In the genomic region with DNA sequence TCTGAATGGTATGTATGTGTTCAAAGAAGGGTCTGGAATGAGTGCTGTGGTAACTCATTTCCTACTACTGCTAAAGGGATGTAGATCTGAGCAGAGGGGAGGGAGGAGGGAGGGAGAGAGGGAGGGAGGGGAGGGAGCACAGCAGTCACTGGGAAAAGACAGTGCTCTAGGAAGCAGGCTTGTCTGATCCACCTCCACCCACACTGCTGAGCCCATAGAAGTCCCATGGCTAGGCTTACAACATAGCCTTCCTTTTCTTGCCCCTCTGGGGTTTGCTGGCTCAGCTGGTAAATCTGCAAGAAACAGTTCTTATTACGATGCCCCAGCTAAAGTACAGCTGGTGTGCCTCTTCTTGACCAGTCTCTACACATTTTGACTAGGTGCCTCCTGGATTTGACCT, we compare ENCODE assay signal across 20 mouse cellular contexts. TPM values are rescaled to one million over a fixed set of nuclear protein-coding genes. Genes with fewer than 3 reads are reported as not detected.
DNase-seq lines count a peak whose midpoint lies in the region; ATAC-seq and TF ChIP-seq lines count a peak whose summit lies in the region.
"Had no signal": no experiment of that assay in that cellular context is flagged by ENCODE, and none has a peak within 500 bp of the region (broad histone marks: within the 10 kb centered on the region; RNA-seq: fewer than 3 reads in every experiment).

No protein-coding gene starts in this region.

- no peaks in the 10 kb centered on the region for H3K9me3 ChIP-seq in embryonic facial prominence, embryonic 14.5 days (ENCODE audit: control insufficient read depth, low read length)
- H3K9me3 ChIP-seq in embryonic facial prominence, embryonic 10.5 days: no peaks in the 10 kb centered on the region
- no peaks in the 10 kb centered on the region for H3K9me3 ChIP-seq in neural tube, embryonic 14.5 days (ENCODE audit: control insufficient read depth, low read length)
- H3K9me3 ChIP-seq: forebrain, embryonic 12.5 days; lung, embryonic 15.5 days had no signal

- no peaks in the 10 kb centered on the region for H3K27me3 ChIP-seq in embryonic facial prominence, embryonic 14.5 days (replicated peaks; ENCODE audit: control insufficient read depth, insufficient read depth, low read length)
- H3K27me3 ChIP-seq in embryonic facial prominence, embryonic 10.5 days (replicated peaks; ENCODE audit: low read depth, poor library complexity, severe bottlenecking): no peaks in the 10 kb centered on the region
- H3K27me3 ChIP-seq in neural tube, embryonic 14.5 days (ENCODE audit: control insufficient read depth, insufficient read depth, low read length): no peaks in the 10 kb centered on the region
- H3K27me3 ChIP-seq: forebrain, embryonic 12.5 days; lung, embryonic 15.5 days had no signal

- TF ChIP-seq CTCF in layer of hippocampus, adult 2 months (conservative IDR thresholded peaks at IDR 0.05): no peak

- H3K4me2 ChIP-seq in embryonic facial prominence, embryonic 14.5 days (ENCODE audit: low read depth, low read length): no peak overlapping the region
- no peak overlapping the region for H3K4me2 ChIP-seq in neural tube, embryonic 14.5 days (ENCODE audit: low read depth, low read length)
- H3K4me2 ChIP-seq: forebrain, embryonic 12.5 days; lung, embryonic 15.5 days had no signal

- peaks cover 56% of the 10 kb centered on the region for H3K36me3 ChIP-seq in embryonic facial prominence, embryonic 14.5 days (ENCODE audit: control insufficient read depth, insufficient read depth, low read length)
- H3K36me3 ChIP-seq in embryonic facial prominence, embryonic 10.5 days (replicated peaks): peaks cover 60% of the 10 kb centered on the region
- H3K36me3 ChIP-seq in neural tube, embryonic 14.5 days (ENCODE audit: control insufficient read depth, insufficient read depth, low read length): peaks cover 5% of the 10 kb centered on the region; the same call in 1 of the 2 replicates

- H3K4me3 ChIP-seq in embryonic facial prominence, embryonic 14.5 days (ENCODE audit: low read depth, low read length): no peak overlapping the region
- no peak overlapping the region for H3K4me3 ChIP-seq in embryonic facial prominence, embryonic 10.5 days
- H3K4me3 ChIP-seq in layer of hippocampus, adult 2 months: no peak overlapping the region
- H3K4me3 ChIP-seq in neural tube, embryonic 14.5 days (ENCODE audit: low read depth, low read length): no peak overlapping the region
- H3K4me3 ChIP-seq: forebrain, embryonic 12.5 days; gastrocnemius, adult 2 months; lung, embryonic 15.5 days had no signal

- H3K9ac ChIP-seq in embryonic facial prominence, embryonic 14.5 days (ENCODE audit: low read depth, low read length): no peak overlapping the region
- no peak overlapping the region for H3K9ac ChIP-seq in neural tube, embryonic 14.5 days (replicated peaks; ENCODE audit: low read depth, low read length)
- H3K9ac ChIP-seq: forebrain, embryonic 12.5 days; liver, embryonic 14.5 days; lung, embryonic 15.5 days had no signal

- ATAC-seq in embryonic facial prominence, embryonic 14.5 days (ENCODE audit: low read depth): peak; percentile 66; the same call in 1 of the 2 replicates
- ATAC-seq in neural tube, embryonic 14.5 days (ENCODE audit: low read depth): peak; percentile 67; the same call in 1 of the 2 replicates

- no peak overlapping the region for H3K27ac ChIP-seq in embryonic facial prominence, embryonic 14.5 days (replicated peaks; ENCODE audit: low read depth, low read length)
- no peak overlapping the region for H3K27ac ChIP-seq in embryonic facial prominence, embryonic 10.5 days (replicated peaks)
- H3K27ac ChIP-seq in layer of hippocampus, adult 2 months: peak overlapping the region; percentile 89; the same call in 1 of the 2 replicates
- no peak overlapping the region for H3K27ac ChIP-seq in neural tube, embryonic 14.5 days (ENCODE audit: low read depth, low read length)
- H3K27ac ChIP-seq: forebrain, embryonic 12.5 days; gastrocnemius, adult 2 months; liver, embryonic 14.5 days; lung, embryonic 15.5 days had no signal

- no peaks in the 10 kb centered on the region for H3K4me1 ChIP-seq in embryonic facial prominence, embryonic 14.5 days (ENCODE audit: control insufficient read depth, insufficient read depth, low read length)
- H3K4me1 ChIP-seq in embryonic facial prominence, embryonic 10.5 days: peaks cover 5% of the 10 kb centered on the region; the same call in 1 of the 2 replicates
- no peaks in the 10 kb centered on the region for H3K4me1 ChIP-seq in neural tube, embryonic 14.5 days (ENCODE audit: control insufficient read depth, insufficient read depth, low read length)

- WGBS in embryonic facial prominence, embryonic 14.5 days: 73% methylated on average over 1 of the region's 1 CpGs
- WGBS in embryonic facial prominence, embryonic 10.5 days: 76% methylated on average over 1 of the region's 1 CpGs
- WGBS in neural tube, embryonic 14.5 days: 38% methylated on average over 1 of the region's 1 CpGs

- intact Hi-C loops in gastrocnemius, postnatal 36 days (cut with DNase I): no loop called here

- DNase-seq in embryonic facial prominence, embryonic 14.5 days (ENCODE audit: low spot score): no peak
- DNase-seq in embryonic facial prominence, embryonic 10.5 days (ENCODE audit: low spot score): no peak
- no peak for DNase-seq in layer of hippocampus, adult 2 months (ENCODE audit: low spot score in 2 of 2)
- no peak for DNase-seq in layer of hippocampus, postnatal 25 days (ENCODE audit: extremely low spot score in 1 of 2, low spot score in 1 of 2)
- no peak for DNase-seq in neural tube, embryonic 10.5 days (ENCODE audit: extremely low spot score, low spot score)
- DNase-seq in right cerebral cortex, adult 18-20 months: no peak
- no peak for DNase-seq in gastrocnemius, postnatal 36 days
- DNase-seq: adrenal gland, adult 8-10 months; cerebellum, adult 18-20 months; cerebellum, postnatal 25 days; gastrocnemius, adult 2 months; heart, postnatal 36 days; kidney, adult 11 months; lung, postnatal 4 days; retina, postnatal 1 day; right cerebral cortex, postnatal 4 days had no signal

RNA-seq across cellular contexts. Expression of gene Ywhah, which starts 30.7 kb away (rescaled TPM):
- polyA plus RNA-seq in embryonic facial prominence, embryonic 14.5 days (2014; fragmentation: Nextera tagmentation; extraction: Ambion mirVana): 395 and 410 TPM in 2 replicates
- 421 and 423 TPM in 2 replicates for polyA plus RNA-seq in embryonic facial prominence, embryonic 10.5 days (2016; fragmentation: Nextera tagmentation; extraction: Ambion mirVana)
- 1,000 to 10,000 TPM; 1,193 to 1,302 TPM for total RNA-seq in layer of hippocampus, adult 2 months (2021)
- 1,000 to 10,000 TPM; 1,285 to 1,312 TPM for total RNA-seq in layer of hippocampus, postnatal 25 days (2021)
- polyA plus RNA-seq in neural tube, embryonic 14.5 days (2014; fragmentation: Nextera tagmentation; extraction: Ambion mirVana): 776 and 794 TPM in 2 replicates
- total RNA-seq in gastrocnemius, postnatal 36 days (2021): 10 to 100 TPM; 46.7 to 47.6 TPM

Comparison
In these comparisons a context has a peak if more than half of its experiments do, and no peak if none do; other contexts are left out.
1. RNA of gene Ywhah, which starts 30.7 kb away (total RNA-seq): 1,285 to 1,312 TPM in layer of hippocampus, postnatal 25 days and 1,193 to 1,302 TPM in layer of hippocampus, adult 2 months; 46.7 to 47.6 TPM in gastrocnemius, postnatal 36 days; every median in the first group is over 10 times any median in the second.